Mouse (Mus musculus) heart, adult 2 months (tissue): ENCODE measurements at regions not wholly inside any gene's neighbourhood (a gene's known extent, or its start where the extent isn't known, plus 50 kb on each side); places are given as distances from the start of the nearest gene placed in this dataset.

Experiments used
- DNase-seq, 2 experiments: peaks; one replicate each; pipeline ENCODE4 v3.0.0; 2021
- H3K27ac ChIP-seq: fragments of 200-600 bp; 2 replicates; pipeline ENCODE4 v1.8.1; 2022
- H3K27me3 ChIP-seq: fragments of 200-500 bp; 2 replicates; pipeline ENCODE4 v1.6.1; 2012; ENCODE audit warnings: mild to moderate bottlenecking, low read length, inconsistent platforms, mixed read lengths; ENCODE audit not compliant: control insufficient read depth, insufficient read depth
- H3K36me3 ChIP-seq: fragments of 200-500 bp; 2 replicates; pipeline ENCODE4 v1.6.1; 2012; ENCODE audit warnings: low read length, inconsistent platforms; ENCODE audit not compliant: control insufficient read depth, insufficient read depth
- H3K4me1 ChIP-seq: fragments of 200-500 bp; 2 replicates; pipeline ENCODE4 v1.6.1; 2011; ENCODE audit warnings: low read length; ENCODE audit not compliant: control insufficient read depth, insufficient read depth
- H3K4me3 ChIP-seq: fragments of 200-600 bp; 2 replicates; pipeline ENCODE4 v1.8.1; 2022
- H3K79me2 ChIP-seq: fragments of 200-500 bp; replicated peaks from 2 replicates; pipeline ENCODE4 v1.6.1; 2012; ENCODE audit warnings: mild to moderate bottlenecking, inconsistent platforms, low read length, moderate library complexity, mixed read lengths; ENCODE audit not compliant: control insufficient read depth, insufficient read depth
- H3K9ac ChIP-seq: fragments of 200-500 bp; 2 replicates; pipeline ENCODE4 v1.6.1; 2012; ENCODE audit warnings: low read depth, mild to moderate bottlenecking, control low read depth, inconsistent platforms, low read length, mixed read lengths
- CTCF ChIP-seq: fragments of 200-600 bp; IDR thresholded peaks from 2 replicates; pipeline ENCODE4 v1.8.1; 2022; ENCODE audit warnings: antibody characterized with exemption, mild to moderate bottlenecking, moderate library complexity
- EP300 ChIP-seq: fragments of 200-500 bp; IDR thresholded peaks from 2 replicates; pipeline ENCODE4 v1.6.1; 2011; ENCODE audit warnings: low read depth, low read length, control low read depth; ENCODE audit not compliant: insufficient read depth
- POLR2A ChIP-seq: fragments of 200-500 bp; IDR thresholded peaks from 2 replicates; pipeline ENCODE4 v1.6.1; 2011; ENCODE audit warnings: mild to moderate bottlenecking, low read depth, low read length, control low read depth; ENCODE audit not compliant: insufficient read depth
- WGBS: fragments of 180-500 bp; shearing (Covaris S2); methylation state at CpG from one replicate; pipeline ENCODE4 v1.1.7; 2018; 5-methylcytosine and 5-hydroxymethylcytosine counted together
- intact Hi-C: fragments of 180-260 bp; cut with DNase I; formaldehyde crosslinking; loops from one replicate; pipeline ENCODE4 v1.15.1; 2025

- no peaks in the 10 kb centered on the region for H3K36me3 ChIP-seq
- no peaks in the 10 kb centered on the region for H3K79me2 ChIP-seq
- H3K27ac ChIP-seq = no peak overlapping the region
- no peak for TF ChIP-seq POLR2A
- no peak for TF ChIP-seq EP300
- TF ChIP-seq CTCF = no peak
- H3K9ac ChIP-seq = no peak overlapping the region
- H3K27me3 ChIP-seq = no peaks in the 10 kb centered on the region
- H3K4me1 ChIP-seq = no peaks in the 10 kb centered on the region; the same call in 1 of the 2 replicates
- intact Hi-C loops = no loop called here
- 62% methylated on average over 7 of the region's 7 CpGs for WGBS
- DNase-seq = no peak
- H3K4me3 ChIP-seq = no peak overlapping the region
These were observed 96.6 kb upstream of the Atp6ap2 start for GRCm38 (mm10) chrX:12490957-12491356.

- WGBS = 52% methylated on average over 5 of the region's 5 CpGs
- intact Hi-C loops = no loop called here
- peak in 1 of 2 experiments; percentile 39 for DNase-seq
These were observed 94.4 kb upstream of the Atp6ap2 start for GRCm38 (mm10) chrX:12493216-12493615.

GRCm38 (mm10) chrX:12493916-12494315, 93.7 kb upstream of the Atp6ap2 start:
- no peak for DNase-seq
- H3K27ac ChIP-seq = no peak overlapping the region
- no peak overlapping the region for H3K4me3 ChIP-seq
- no peaks in the 10 kb centered on the region for H3K27me3 ChIP-seq
- H3K4me1 ChIP-seq = no peaks in the 10 kb centered on the region; the same call in 1 of the 2 replicates
- no peak for TF ChIP-seq EP300
- TF ChIP-seq POLR2A = no peak
- TF ChIP-seq CTCF = no peak
- H3K36me3 ChIP-seq = no peaks in the 10 kb centered on the region
- 59% methylated on average over 3 of the region's 3 CpGs for WGBS
- no peaks in the 10 kb centered on the region for H3K79me2 ChIP-seq
- H3K9ac ChIP-seq = no peak overlapping the region
- intact Hi-C loops = no loop called here

More at GRCm38 (mm10) chrX:12493216-12493615, 94.4 kb upstream of the Atp6ap2 start:
- TF ChIP-seq CTCF = no peak
- no peak for TF ChIP-seq EP300
- no peak for TF ChIP-seq POLR2A
- Histone ChIP-seq H3K4me1 (no peaks in the 10 kb centered on the region; the same call in 1 of the 2 replicates), H3K79me2 (no peaks in the 10 kb centered on the region), H3K9ac (no peak overlapping the region), H3K27ac (no peak overlapping the region), H3K27me3 (no peaks in the 10 kb centered on the region), H3K4me3 (no peak overlapping the region), H3K36me3 (no peaks in the 10 kb centered on the region)

- DNase-seq = no peak
- no peaks in the 10 kb centered on the region for H3K27me3 ChIP-seq
- H3K36me3 ChIP-seq = no peaks in the 10 kb centered on the region
- 77% methylated on average over 6 of the region's 6 CpGs for WGBS
- intact Hi-C loops = no loop called here
- TF ChIP-seq CTCF = no peak
- TF ChIP-seq POLR2A = no peak
- no peak for TF ChIP-seq EP300
- no peaks in the 10 kb centered on the region for H3K79me2 ChIP-seq
- H3K4me3 ChIP-seq = no peak overlapping the region
- H3K27ac ChIP-seq = no peak overlapping the region
- no peak overlapping the region for H3K9ac ChIP-seq
- H3K4me1 ChIP-seq = no peaks in the 10 kb centered on the region; the same call in 1 of the 2 replicates
These were observed 93.1 kb upstream of the Atp6ap2 start for GRCm38 (mm10) chrX:12494535-12494934.

- no peak overlapping the region for H3K27ac ChIP-seq
- TF ChIP-seq EP300 = no peak
- no peak for TF ChIP-seq CTCF
- TF ChIP-seq POLR2A = no peak
- peaks cover 2% of the 10 kb centered on the region for H3K4me1 ChIP-seq
- H3K9ac ChIP-seq = no peak overlapping the region
- 57% methylated on average over 3 of the region's 3 CpGs for WGBS
- no peaks in the 10 kb centered on the region for H3K36me3 ChIP-seq
- no peaks in the 10 kb centered on the region for H3K27me3 ChIP-seq
- no peaks in the 10 kb centered on the region for H3K79me2 ChIP-seq
- intact Hi-C loops = no loop called here
- no peak overlapping the region for H3K4me3 ChIP-seq
- DNase-seq = peak in 1 of 2 experiments; percentile 5
These were observed 87.0 kb upstream of the Atp6ap2 start for GRCm38 (mm10) chrX:12500601-12501000.

- Histone ChIP-seq H3K4me1 (peaks cover 2% of the 10 kb centered on the region), H3K27me3 (no peaks in the 10 kb centered on the region), H3K4me3 (no peak overlapping the region), H3K79me2 (no peaks in the 10 kb centered on the region), H3K27ac (no peak overlapping the region), H3K9ac (no peak overlapping the region), H3K36me3 (no peaks in the 10 kb centered on the region)
- DNase-seq = no peak
- intact Hi-C loops = no loop called here
- TF ChIP-seq CTCF (no peak), POLR2A (no peak), EP300 (no peak)
- 88% methylated on average over 4 of the region's 4 CpGs for WGBS
These were observed 85.2 kb upstream of the Atp6ap2 start for GRCm38 (mm10) chrX:12502364-12502763.
